Mouse (Mus musculus): ENCODE results near the gene Fez2. TPM values are rescaled to one million over a fixed set of nuclear protein-coding genes. Genes with fewer than 3 reads are reported as not detected.

The Fez2 gene
- polyA plus RNA-seq, 1 experiment, result 18.0 TPM

GRCm38 (mm10) chr17:78361939-78362728 is 55.8 kb downstream of the Fez2 start:
- Histone ChIP-seq H3K27ac (ENCODE audit: insufficient read depth, low read length) (no peak overlapping the region), H3K4me3 (ENCODE audit: low read depth, low read length) (no peak overlapping the region)
- no peak for TF ChIP-seq CTCF (IDR thresholded peaks at IDR 0.05; ENCODE audit: low read depth, low read length)

GRCm38 (mm10) chr17:78358251-78358726 is 59.7 kb downstream of the Fez2 start:
- Histone ChIP-seq H3K4me3 (ENCODE audit: low read depth, low read length) (no peak overlapping the region), H3K4me1 (ENCODE audit: control insufficient read depth, insufficient read depth, low read length) (no peaks in the 10 kb centered on the region), H3K9ac (ENCODE audit: low read depth, poor library complexity, severe bottlenecking) (no peak overlapping the region), H3K27me3 (ENCODE audit: control insufficient read depth, insufficient read depth, low read length, poor library complexity, severe bottlenecking) (no peaks in the 10 kb centered on the region), H3K36me3 (ENCODE audit: control insufficient read depth, insufficient read depth, low read length, poor library complexity, severe bottlenecking) (no peaks in the 10 kb centered on the region), H3K27ac (ENCODE audit: insufficient read depth, low read length) (no peak overlapping the region), H3K9me3 (replicated peaks; ENCODE audit: control insufficient read depth, insufficient read depth, low read length, poor library complexity, severe bottlenecking) (no peaks in the 10 kb centered on the region)
- no peak for TF ChIP-seq POLR2A (IDR thresholded peaks at IDR 0.05; ENCODE audit: insufficient read depth, low read length)
- no peak for TF ChIP-seq CTCF (IDR thresholded peaks at IDR 0.05; ENCODE audit: low read depth, low read length)
- no peak for TF ChIP-seq EP300 (IDR thresholded peaks at IDR 0.05; ENCODE audit: insufficient read depth, low read depth, low read length)

More at GRCm38 (mm10) chr17:78361939-78362728, 55.8 kb downstream of the Fez2 start:
- Histone ChIP-seq H3K9me3 (replicated peaks; ENCODE audit: control insufficient read depth, insufficient read depth, low read length, poor library complexity, severe bottlenecking) (no peaks in the 10 kb centered on the region), H3K4me1 (ENCODE audit: control insufficient read depth, insufficient read depth, low read length) (no peaks in the 10 kb centered on the region), H3K36me3 (ENCODE audit: control insufficient read depth, insufficient read depth, low read length, poor library complexity, severe bottlenecking) (no peaks in the 10 kb centered on the region), H3K9ac (ENCODE audit: low read depth, poor library complexity, severe bottlenecking) (no peak overlapping the region), H3K27me3 (ENCODE audit: control insufficient read depth, insufficient read depth, low read length, poor library complexity, severe bottlenecking) (no peaks in the 10 kb centered on the region)

- Histone ChIP-seq H3K4me3 (ENCODE audit: low read depth, low read length) (no peak overlapping the region), H3K27ac (ENCODE audit: insufficient read depth, low read length) (no peak overlapping the region), H3K9ac (ENCODE audit: low read depth, poor library complexity, severe bottlenecking) (no peak overlapping the region), H3K4me1 (ENCODE audit: control insufficient read depth, insufficient read depth, low read length) (no peaks in the 10 kb centered on the region), H3K9me3 (replicated peaks; ENCODE audit: control insufficient read depth, insufficient read depth, low read length, poor library complexity, severe bottlenecking) (no peaks in the 10 kb centered on the region), H3K27me3 (ENCODE audit: control insufficient read depth, insufficient read depth, low read length, poor library complexity, severe bottlenecking) (no peaks in the 10 kb centered on the region), H3K36me3 (ENCODE audit: control insufficient read depth, insufficient read depth, low read length, poor library complexity, severe bottlenecking) (no peaks in the 10 kb centered on the region)
- no peak for TF ChIP-seq POLR2A (IDR thresholded peaks at IDR 0.05; ENCODE audit: insufficient read depth, low read length)
- TF ChIP-seq CTCF (IDR thresholded peaks at IDR 0.05; ENCODE audit: low read depth, low read length), result no peak
- TF ChIP-seq EP300 (IDR thresholded peaks at IDR 0.05; ENCODE audit: insufficient read depth, low read depth, low read length), result no peak
These were observed 60.2 kb downstream of the Fez2 start for GRCm38 (mm10) chr17:78357753-78358152.

GRCm38 (mm10) chr17:78355611-78356010 is 62.3 kb downstream of the Fez2 start:
- H3K36me3 ChIP-seq (ENCODE audit: control insufficient read depth, insufficient read depth, low read length, poor library complexity, severe bottlenecking), result no peaks in the 10 kb centered on the region
- no peak overlapping the region for H3K4me3 ChIP-seq (ENCODE audit: low read depth, low read length)
- H3K4me1 ChIP-seq (ENCODE audit: control insufficient read depth, insufficient read depth, low read length), result no peaks in the 10 kb centered on the region
- no peaks in the 10 kb centered on the region for H3K9me3 ChIP-seq (replicated peaks; ENCODE audit: control insufficient read depth, insufficient read depth, low read length, poor library complexity, severe bottlenecking)
- no peaks in the 10 kb centered on the region for H3K27me3 ChIP-seq (ENCODE audit: control insufficient read depth, insufficient read depth, low read length, poor library complexity, severe bottlenecking)
- H3K27ac ChIP-seq (ENCODE audit: insufficient read depth, low read length), result no peak overlapping the region
- no peak overlapping the region for H3K9ac ChIP-seq (ENCODE audit: low read depth, poor library complexity, severe bottlenecking)
- TF ChIP-seq EP300 (IDR thresholded peaks at IDR 0.05; ENCODE audit: insufficient read depth, low read depth, low read length) (no peak), POLR2A (IDR thresholded peaks at IDR 0.05; ENCODE audit: insufficient read depth, low read length) (no peak), CTCF (IDR thresholded peaks at IDR 0.05; ENCODE audit: low read depth, low read length) (no peak)

DNA sequence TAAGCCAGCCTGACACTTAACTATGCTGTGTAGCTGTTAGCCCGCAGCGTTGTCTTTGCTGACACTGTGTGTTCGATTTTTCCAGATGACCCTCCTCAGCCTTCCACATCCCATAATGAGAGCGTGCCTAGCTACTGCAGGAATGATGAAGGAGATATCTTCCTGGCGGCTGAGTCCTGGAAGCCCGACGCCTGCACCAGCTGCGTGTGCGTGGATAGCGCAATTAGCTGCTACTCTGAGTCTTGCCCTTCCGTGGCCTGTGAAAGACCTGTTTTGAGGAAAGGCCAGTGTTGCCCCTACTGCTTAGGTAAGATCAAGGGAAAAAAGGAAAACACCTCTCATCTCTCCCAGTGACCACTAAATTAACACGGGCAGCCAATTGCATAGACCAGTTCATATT is 63.1 kb downstream of the Fez2 start:
- Histone ChIP-seq H3K4me3 (ENCODE audit: low read depth, low read length) (no peak overlapping the region), H3K27me3 (ENCODE audit: control insufficient read depth, insufficient read depth, low read length, poor library complexity, severe bottlenecking) (no peaks in the 10 kb centered on the region), H3K27ac (ENCODE audit: insufficient read depth, low read length) (no peak overlapping the region), H3K9ac (ENCODE audit: low read depth, poor library complexity, severe bottlenecking) (no peak overlapping the region), H3K36me3 (ENCODE audit: control insufficient read depth, insufficient read depth, low read length, poor library complexity, severe bottlenecking) (no peaks in the 10 kb centered on the region), H3K9me3 (replicated peaks; ENCODE audit: control insufficient read depth, insufficient read depth, low read length, poor library complexity, severe bottlenecking) (no peaks in the 10 kb centered on the region), H3K4me1 (ENCODE audit: control insufficient read depth, insufficient read depth, low read length) (no peaks in the 10 kb centered on the region)
- TF ChIP-seq CTCF (IDR thresholded peaks at IDR 0.05; ENCODE audit: low read depth, low read length) (no peak), POLR2A (IDR thresholded peaks at IDR 0.05; ENCODE audit: insufficient read depth, low read length) (no peak), EP300 (IDR thresholded peaks at IDR 0.05; ENCODE audit: insufficient read depth, low read depth, low read length) (no peak)

GRCm38 (mm10) chr17:78354411-78354810 is 63.5 kb downstream of the Fez2 start:
- no peak overlapping the region for H3K4me3 ChIP-seq (ENCODE audit: low read depth, low read length)
- no peaks in the 10 kb centered on the region for H3K4me1 ChIP-seq (ENCODE audit: control insufficient read depth, insufficient read depth, low read length)
- H3K27me3 ChIP-seq (ENCODE audit: control insufficient read depth, insufficient read depth, low read length, poor library complexity, severe bottlenecking), result no peaks in the 10 kb centered on the region
- TF ChIP-seq CTCF (IDR thresholded peaks at IDR 0.05; ENCODE audit: low read depth, low read length), result no peak
- TF ChIP-seq EP300 (IDR thresholded peaks at IDR 0.05; ENCODE audit: insufficient read depth, low read depth, low read length), result no peak
- no peak for TF ChIP-seq POLR2A (IDR thresholded peaks at IDR 0.05; ENCODE audit: insufficient read depth, low read length)
- H3K36me3 ChIP-seq (ENCODE audit: control insufficient read depth, insufficient read depth, low read length, poor library complexity, severe bottlenecking), result no peaks in the 10 kb centered on the region
- no peak overlapping the region for H3K27ac ChIP-seq (ENCODE audit: insufficient read depth, low read length)
- H3K9ac ChIP-seq (ENCODE audit: low read depth, poor library complexity, severe bottlenecking), result no peak overlapping the region
- H3K9me3 ChIP-seq (replicated peaks; ENCODE audit: control insufficient read depth, insufficient read depth, low read length, poor library complexity, severe bottlenecking), result no peaks in the 10 kb centered on the region
